Mouse (Mus musculus): ENCODE measurements around the gene Rnf207. TPM values are rescaled to one million over a fixed set of nuclear protein-coding genes. Genes with fewer than 3 reads are reported as not detected.

Rnf207 gene
- polyA plus RNA-seq, 1 experiment from 2014 or later: 0.53 TPM

GRCm38 (mm10) chr4:152286183-152286582, 32.6 kb downstream of the Rnf207 start:
- Histone ChIP-seq H3K4me3 (ENCODE audit: low read depth, low read length) (no peak overlapping the region), H3K36me3 (ENCODE audit: insufficient read depth, low read length) (no peaks in the 10 kb centered on the region), H3K27ac (ENCODE audit: low read length) (no peak overlapping the region), H3K4me2 (replicated peaks; ENCODE audit: low read depth, low read length) (no peak overlapping the region), H3K9me3 (ENCODE audit: low read length) (no peaks in the 10 kb centered on the region), H3K9ac (replicated peaks; ENCODE audit: low read depth) (no peak overlapping the region), H3K4me1 (ENCODE audit: insufficient read depth, low read depth, low read length) (peaks cover 4% of the 10 kb centered on the region; the same call in 1 of the 2 replicates), H3K27me3 (replicated peaks; ENCODE audit: insufficient read depth, low read length) (peaks cover 77% of the 10 kb centered on the region)
- DNase-seq (ENCODE audit: low spot score) (no peak), ATAC-seq (no peak)
- WGBS: 4% methylated on average over 30 of the region's 32 CpGs
- TF ChIP-seq CTCF (IDR thresholded peaks at IDR 0.05) (no peak), EP300 (IDR thresholded peaks at IDR 0.05) (no peak)

GRCm38 (mm10) chr4:152285505-152285904, 33.3 kb downstream of the Rnf207 start:
- DNase-seq (ENCODE audit: low spot score): peak; percentile 69

GRCm38 (mm10) chr4:152283186-152283950, 35.4 kb downstream of the Rnf207 start:
- Histone ChIP-seq H3K9me3 (ENCODE audit: low read length) (no peaks in the 10 kb centered on the region), H3K4me1 (ENCODE audit: insufficient read depth, low read depth, low read length) (peaks cover 4% of the 10 kb centered on the region; the same call in 1 of the 2 replicates), H3K4me2 (replicated peaks; ENCODE audit: low read depth, low read length) (0 out of 2 replicates have a peak overlapping the region, but pooled peaks have one; percentile 25), H3K9ac (replicated peaks; ENCODE audit: low read depth) (no peak overlapping the region), H3K36me3 (ENCODE audit: insufficient read depth, low read length) (no peaks in the 10 kb centered on the region), H3K27me3 (replicated peaks; ENCODE audit: insufficient read depth, low read length) (peaks cover 58% of the 10 kb centered on the region), H3K27ac (ENCODE audit: low read length) (no peak overlapping the region), H3K4me3 (ENCODE audit: low read depth, low read length) (no peak overlapping the region)
- 8% methylated on average over 61 of the region's 70 CpGs for WGBS
- peak; percentile 89 for ATAC-seq
- DNase-seq (ENCODE audit: low spot score): peak; percentile 89
- TF ChIP-seq CTCF (IDR thresholded peaks at IDR 0.05) (peak; percentile 98), EP300 (IDR thresholded peaks at IDR 0.05) (no peak)

More at GRCm38 (mm10) chr4:152285505-152285904, 33.3 kb downstream of the Rnf207 start:
- Histone ChIP-seq H3K4me3 (ENCODE audit: low read depth, low read length) (no peak overlapping the region), H3K4me2 (replicated peaks; ENCODE audit: low read depth, low read length) (no peak overlapping the region), H3K9me3 (ENCODE audit: low read length) (no peaks in the 10 kb centered on the region), H3K27ac (ENCODE audit: low read length) (no peak overlapping the region), H3K27me3 (replicated peaks; ENCODE audit: insufficient read depth, low read length) (peaks cover 71% of the 10 kb centered on the region), H3K9ac (replicated peaks; ENCODE audit: low read depth) (no peak overlapping the region), H3K4me1 (ENCODE audit: insufficient read depth, low read depth, low read length) (peaks cover 4% of the 10 kb centered on the region; the same call in 1 of the 2 replicates), H3K36me3 (ENCODE audit: insufficient read depth, low read length) (no peaks in the 10 kb centered on the region)
- WGBS: 2% methylated on average over 10 of the region's 10 CpGs
- TF ChIP-seq CTCF (IDR thresholded peaks at IDR 0.05): peak; percentile 79
- no peak for TF ChIP-seq EP300 (IDR thresholded peaks at IDR 0.05)
- no peak for ATAC-seq

- no peak for ATAC-seq
- 17% methylated on average over 33 of the region's 34 CpGs for WGBS
Measured at GRCm38 (mm10) chr4:152282721-152283120, 36.1 kb downstream of the Rnf207 start.

GRCm38 (mm10) chr4:152281601-152282000, 37.2 kb downstream of the Rnf207 start:
- DNase-seq (ENCODE audit: low spot score) (no peak), ATAC-seq (no peak)
- Histone ChIP-seq H3K27ac (ENCODE audit: low read length) (no peak overlapping the region), H3K4me3 (ENCODE audit: low read depth, low read length) (no peak overlapping the region), H3K4me2 (replicated peaks; ENCODE audit: low read depth, low read length) (no peak overlapping the region), H3K9ac (replicated peaks; ENCODE audit: low read depth) (no peak overlapping the region), H3K27me3 (replicated peaks; ENCODE audit: insufficient read depth, low read length) (peaks cover 41% of the 10 kb centered on the region), H3K36me3 (ENCODE audit: insufficient read depth, low read length) (no peaks in the 10 kb centered on the region), H3K9me3 (ENCODE audit: low read length) (no peaks in the 10 kb centered on the region), H3K4me1 (ENCODE audit: insufficient read depth, low read depth, low read length) (peaks cover 4% of the 10 kb centered on the region; the same call in 1 of the 2 replicates)
- WGBS: 59% methylated on average over 15 of the region's 15 CpGs
- TF ChIP-seq EP300 (IDR thresholded peaks at IDR 0.05): no peak
- TF ChIP-seq CTCF (IDR thresholded peaks at IDR 0.05): no peak

More at GRCm38 (mm10) chr4:152282721-152283120, 36.1 kb downstream of the Rnf207 start:
- no peak overlapping the region for H3K4me3 ChIP-seq (ENCODE audit: low read depth, low read length)
- no peak overlapping the region for H3K9ac ChIP-seq (replicated peaks; ENCODE audit: low read depth)
- no peak overlapping the region for H3K27ac ChIP-seq (ENCODE audit: low read length)
- H3K4me1 ChIP-seq (ENCODE audit: insufficient read depth, low read depth, low read length): peaks cover 4% of the 10 kb centered on the region; the same call in 1 of the 2 replicates
- TF ChIP-seq EP300 (IDR thresholded peaks at IDR 0.05) (no peak), CTCF (IDR thresholded peaks at IDR 0.05) (no peak)
- H3K4me2 ChIP-seq (replicated peaks; ENCODE audit: low read depth, low read length): 0 out of 2 replicates have a peak overlapping the region, but pooled peaks have one; percentile 25
- peaks cover 52% of the 10 kb centered on the region for H3K27me3 ChIP-seq (replicated peaks; ENCODE audit: insufficient read depth, low read length)
- H3K9me3 ChIP-seq (ENCODE audit: low read length): no peaks in the 10 kb centered on the region
- H3K36me3 ChIP-seq (ENCODE audit: insufficient read depth, low read length): no peaks in the 10 kb centered on the region
- DNase-seq (ENCODE audit: low spot score): no peak

GRCm38 (mm10) chr4:152278986-152279385, 39.8 kb downstream of the Rnf207 start:
- WGBS: 84% methylated on average over 23 of the region's 23 CpGs
- peaks cover 4% of the 10 kb centered on the region; the same call in 1 of the 2 replicates for H3K4me1 ChIP-seq (ENCODE audit: insufficient read depth, low read depth, low read length)
- ATAC-seq: no peak
- DNase-seq (ENCODE audit: low spot score): no peak
- no peaks in the 10 kb centered on the region for H3K36me3 ChIP-seq (ENCODE audit: insufficient read depth, low read length)
- H3K4me3 ChIP-seq (ENCODE audit: low read depth, low read length): no peak overlapping the region
- TF ChIP-seq EP300 (IDR thresholded peaks at IDR 0.05) (no peak), CTCF (IDR thresholded peaks at IDR 0.05) (no peak)
- H3K9ac ChIP-seq (replicated peaks; ENCODE audit: low read depth): no peak overlapping the region
- H3K9me3 ChIP-seq (ENCODE audit: low read length): no peaks in the 10 kb centered on the region
- H3K4me2 ChIP-seq (replicated peaks; ENCODE audit: low read depth, low read length): no peak overlapping the region
- H3K27ac ChIP-seq (ENCODE audit: low read length): no peak overlapping the region
- peaks cover 30% of the 10 kb centered on the region for H3K27me3 ChIP-seq (replicated peaks; ENCODE audit: insufficient read depth, low read length)
